Mouse (Mus musculus) heart, embryonic 15.5 days (tissue): ENCODE measurements around the gene Fam83e. TPM values are rescaled to one million over a fixed set of nuclear protein-coding genes. Genes with fewer than 3 reads are reported as not detected.

ENCODE experiments used
- ATAC-seq: fragments of 200-750 bp; cut with Nextera tagmentation; replicated peaks from 2 replicates; pipeline ENCODE4 v1.8.0; 2017; ENCODE audit warnings: low read depth, moderate TSS enrichment; ENCODE audit not compliant: insufficient number of reproducible peaks, insufficient read depth, low FRiP score
- H3K27ac ChIP-seq: fragments of 300-500 bp; sonication (generic); 2 replicates; pipeline ENCODE4 v1.5.1; 2015; ENCODE audit warnings: mild to moderate bottlenecking, inconsistent platforms
- H3K27me3 ChIP-seq: fragments of 300-500 bp; sonication (generic); 2 replicates; pipeline ENCODE4 v1.6.1; 2015; ENCODE audit warnings: inconsistent platforms
- H3K36me3 ChIP-seq: fragments of 300-500 bp; sonication (generic); 2 replicates; pipeline ENCODE4 v1.6.1; 2015; ENCODE audit warnings: mild to moderate bottlenecking, inconsistent platforms
- H3K4me1 ChIP-seq: fragments of 300-500 bp; sonication (generic); replicated peaks from 2 replicates; pipeline ENCODE4 v1.6.1; 2015; ENCODE audit warnings: inconsistent platforms
- H3K4me2 ChIP-seq: fragments of 300-500 bp; sonication (generic); 2 replicates; pipeline ENCODE4 v1.6.1; 2015; ENCODE audit warnings: inconsistent platforms, mild to moderate bottlenecking, moderate library complexity
- H3K4me3 ChIP-seq: fragments of 300-500 bp; sonication (generic); 2 replicates; pipeline ENCODE4 v1.5.1; 2015; ENCODE audit warnings: mild to moderate bottlenecking, inconsistent platforms
- H3K9ac ChIP-seq: fragments of 300-500 bp; sonication (generic); 2 replicates; pipeline ENCODE4 v1.6.1; 2015; ENCODE audit warnings: mild to moderate bottlenecking, inconsistent platforms
- H3K9me3 ChIP-seq: fragments of 300-500 bp; sonication (generic); replicated peaks from 2 replicates; pipeline ENCODE4 v1.6.1; 2016; ENCODE audit warnings: inconsistent platforms
- WGBS: fragments of 180-500 bp; shearing (Covaris S2); methylation state at CpG from one replicate; pipeline ENCODE4 v1.1.7; 2015; ENCODE audit warnings: mixed read lengths; 5-methylcytosine and 5-hydroxymethylcytosine counted together
- polyA plus RNA-seq: library from polyadenylated mRNA; unstranded; fragments of >200 nt; fragmentation: Nextera tagmentation; extraction: Ambion mirVana; gene quantifications from 2 replicates; pipeline ENCODE4 v1.2.1, GENCODE M21; 2015

Gene Fam83e
- polyA plus RNA-seq, 1 experiment from 2014 or later, result 0.25 TPM

- H3K9ac ChIP-seq, result no peak overlapping the region
These were observed 18.0 kb upstream of the Fam83e start for GRCm38 (mm10) chr7:45702809-45703520.

GRCm38 (mm10) chr7:45703521-45704033, 17.4 kb upstream of the Fam83e start:
- H3K4me2 ChIP-seq, result peak overlapping the region; percentile 98
- peak overlapping the region; percentile 87 for H3K27ac ChIP-seq
- H3K4me1 ChIP-seq, result peaks cover 66% of the 10 kb centered on the region
- 35% methylated on average over 12 of the region's 12 CpGs for WGBS
- H3K9ac ChIP-seq, result peak overlapping the region; percentile 49
- H3K4me3 ChIP-seq, result peak overlapping the region; percentile 72
- H3K27me3 ChIP-seq, result peaks cover 24% of the 10 kb centered on the region
- no peak for ATAC-seq
- no peaks in the 10 kb centered on the region for H3K36me3 ChIP-seq
- H3K9me3 ChIP-seq, result no peaks in the 10 kb centered on the region

More at GRCm38 (mm10) chr7:45702809-45703520, 18.0 kb upstream of the Fam83e start:
- H3K27me3 ChIP-seq, result peaks cover 28% of the 10 kb centered on the region
- ATAC-seq, result no peak
- H3K4me1 ChIP-seq, result peaks cover 60% of the 10 kb centered on the region
- no peaks in the 10 kb centered on the region for H3K9me3 ChIP-seq
- WGBS, result 85% methylated on average over 17 of the region's 17 CpGs
- no peaks in the 10 kb centered on the region for H3K36me3 ChIP-seq
- H3K4me2 ChIP-seq, result peak overlapping the region; percentile 98
- H3K27ac ChIP-seq, result no peak overlapping the region
- no peak overlapping the region for H3K4me3 ChIP-seq

GRCm38 (mm10) chr7:45704046-45704559, 16.9 kb upstream of the Fam83e start:
- H3K27me3 ChIP-seq, result peaks cover 19% of the 10 kb centered on the region
- no peaks in the 10 kb centered on the region for H3K9me3 ChIP-seq
- peak overlapping the region; percentile 72 for H3K4me3 ChIP-seq
- H3K4me2 ChIP-seq, result peak overlapping the region; percentile 98
- ATAC-seq, result peak; percentile 44
- peaks cover 71% of the 10 kb centered on the region for H3K4me1 ChIP-seq
- H3K27ac ChIP-seq, result peak overlapping the region; percentile 87
- no peaks in the 10 kb centered on the region for H3K36me3 ChIP-seq
- under 1% methylated on average over 13 of the region's 13 CpGs for WGBS
- H3K9ac ChIP-seq, result peak overlapping the region; percentile 49

- Histone ChIP-seq H3K4me2 (peak within 1 kb of the TSS; percentile 98), H3K9me3 (no peaks in the 10 kb centered on the region), H3K4me3 (peak within 1 kb of the TSS; percentile 72), H3K27me3 (peaks cover 11% of the 10 kb centered on the region), H3K4me1 (peaks cover 65% of the 10 kb centered on the region), H3K9ac (peak within 1 kb of the TSS; percentile 91), H3K36me3 (peaks cover 4% of the 10 kb centered on the region; the same call in 1 of the 2 replicates), H3K27ac (peak within 1 kb of the TSS; percentile 92)
- under 1% methylated on average over 36 of the region's 36 CpGs for WGBS
- ATAC-seq, result peak; percentile 87
These were observed 16.1 kb upstream of the Fam83e start, which contains the start of gene Dbp for GRCm38 (mm10) chr7:45704730-45705442. Gene Dbp (plus strand): TSS chr7:45705088.

GRCm38 (mm10) chr7:45705443-45705864, 15.6 kb upstream of the Fam83e start:
- ATAC-seq, result no peak
- Histone ChIP-seq H3K27ac (peak overlapping the region; percentile 92), H3K4me3 (peak overlapping the region; percentile 72), H3K4me2 (peak overlapping the region; percentile 98), H3K4me1 (peaks cover 59% of the 10 kb centered on the region), H3K9me3 (no peaks in the 10 kb centered on the region), H3K36me3 (peaks cover 4% of the 10 kb centered on the region; the same call in 1 of the 2 replicates), H3K9ac (peak overlapping the region; percentile 91), H3K27me3 (peaks cover 5% of the 10 kb centered on the region)
- 2% methylated on average over 21 of the region's 21 CpGs for WGBS

- Histone ChIP-seq H3K36me3 (peaks cover 8% of the 10 kb centered on the region), H3K27ac (peak overlapping the region; percentile 92), H3K4me2 (peak overlapping the region; percentile 98), H3K9me3 (no peaks in the 10 kb centered on the region), H3K9ac (peak overlapping the region; percentile 91), H3K4me1 (peaks cover 56% of the 10 kb centered on the region), H3K4me3 (peak overlapping the region; percentile 72), H3K27me3 (peaks cover 2% of the 10 kb centered on the region; the same call in 1 of the 2 replicates)
- peak; percentile 15 for ATAC-seq
- WGBS, result 2% methylated on average over 7 of the region's 7 CpGs
These were observed 15.1 kb upstream of the Fam83e start for GRCm38 (mm10) chr7:45705873-45706281.

- Histone ChIP-seq H3K4me1 (peaks cover 50% of the 10 kb centered on the region), H3K27me3 (no peaks in the 10 kb centered on the region), H3K9ac (peak overlapping the region; percentile 91), H3K36me3 (peaks cover 15% of the 10 kb centered on the region), H3K4me2 (peak overlapping the region; percentile 98), H3K9me3 (no peaks in the 10 kb centered on the region), H3K4me3 (peak overlapping the region; percentile 72), H3K27ac (peak overlapping the region; percentile 92)
- WGBS, result under 1% methylated on average over 45 of the region's 45 CpGs
- ATAC-seq, result peak; percentile 13; the same call in 1 of the 2 replicates
These were observed 14.2 kb upstream of the Fam83e start for GRCm38 (mm10) chr7:45706721-45707241.

GRCm38 (mm10) chr7:45707375-45707967, 13.5 kb upstream of the Fam83e start:
- peak overlapping the region; percentile 92 for H3K27ac ChIP-seq
- 1% methylated on average over 27 of the region's 27 CpGs for WGBS
- H3K9me3 ChIP-seq, result no peaks in the 10 kb centered on the region
- H3K4me2 ChIP-seq, result peak overlapping the region; percentile 98
- peaks cover 50% of the 10 kb centered on the region for H3K4me1 ChIP-seq
- H3K27me3 ChIP-seq, result no peaks in the 10 kb centered on the region
- H3K9ac ChIP-seq, result peak overlapping the region; percentile 91
- peaks cover 22% of the 10 kb centered on the region for H3K36me3 ChIP-seq
- H3K4me3 ChIP-seq, result peak overlapping the region; percentile 72
- ATAC-seq, result 0 out of 2 replicates have a peak, but pooled peaks have one; percentile 15

GRCm38 (mm10) chr7:45708221-45708761, 12.7 kb upstream of the Fam83e start:
- H3K4me1 ChIP-seq, result peaks cover 49% of the 10 kb centered on the region
- H3K9ac ChIP-seq, result 0 out of 2 replicates have a peak overlapping the region, but pooled peaks have one; percentile 91
- 42% methylated on average over 13 of the region's 13 CpGs for WGBS

GRCm38 (mm10) chr7:45709036-45709435, 12.0 kb upstream of the Fam83e start:
- H3K27ac ChIP-seq, result no peak overlapping the region
- no peaks in the 10 kb centered on the region for H3K27me3 ChIP-seq
- no peak overlapping the region for H3K4me2 ChIP-seq
- no peak overlapping the region for H3K4me3 ChIP-seq
- H3K9ac ChIP-seq, result no peak overlapping the region
- no peaks in the 10 kb centered on the region for H3K9me3 ChIP-seq
- ATAC-seq, result no peak
- WGBS, result 49% methylated on average over 6 of the region's 6 CpGs
- H3K36me3 ChIP-seq, result peaks cover 32% of the 10 kb centered on the region
- H3K4me1 ChIP-seq, result peaks cover 44% of the 10 kb centered on the region

More at GRCm38 (mm10) chr7:45708221-45708761, 12.7 kb upstream of the Fam83e start:
- no peak for ATAC-seq
- H3K27me3 ChIP-seq, result no peaks in the 10 kb centered on the region
- peak overlapping the region; percentile 72 for H3K4me3 ChIP-seq
- peak overlapping the region; percentile 98 for H3K4me2 ChIP-seq
- no peaks in the 10 kb centered on the region for H3K9me3 ChIP-seq
- peaks cover 30% of the 10 kb centered on the region for H3K36me3 ChIP-seq
- peak overlapping the region; percentile 92; the same call in 1 of the 2 replicates for H3K27ac ChIP-seq
